Mouse (Mus musculus) cerebellum, postnatal 36 days (tissue): ENCODE results near the gene 1700022I11Rik.

ENCODE experiments used
- DNase-seq, 2 experiments: peaks; one replicate each; pipeline ENCODE4 v3.0.0; 2021 to 2022; ENCODE audit warnings: mixed read lengths in 2 of 2

Gene 1700022I11Rik

DNA sequence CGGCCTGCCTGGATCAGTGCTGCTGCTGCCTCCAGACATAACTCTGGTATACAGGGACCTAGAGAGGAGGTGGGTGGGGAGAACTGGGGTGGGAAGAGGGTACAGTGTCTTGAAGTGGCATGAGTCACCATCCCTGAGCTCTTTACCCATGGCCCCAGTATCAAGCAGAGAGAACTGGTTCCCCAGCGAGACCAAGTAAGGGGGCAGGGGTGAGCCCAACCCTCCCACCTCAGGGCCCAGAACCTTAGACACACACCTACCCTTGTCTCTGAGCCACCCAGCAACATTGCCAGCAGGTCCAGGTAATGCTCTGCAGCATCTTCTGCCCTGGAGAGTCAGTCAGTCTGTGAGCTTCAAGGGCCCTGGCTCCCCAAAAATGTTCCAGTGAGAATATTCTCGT lies 35.5 kb downstream of the 1700022I11Rik start:
- no peak for DNase-seq

DNA sequence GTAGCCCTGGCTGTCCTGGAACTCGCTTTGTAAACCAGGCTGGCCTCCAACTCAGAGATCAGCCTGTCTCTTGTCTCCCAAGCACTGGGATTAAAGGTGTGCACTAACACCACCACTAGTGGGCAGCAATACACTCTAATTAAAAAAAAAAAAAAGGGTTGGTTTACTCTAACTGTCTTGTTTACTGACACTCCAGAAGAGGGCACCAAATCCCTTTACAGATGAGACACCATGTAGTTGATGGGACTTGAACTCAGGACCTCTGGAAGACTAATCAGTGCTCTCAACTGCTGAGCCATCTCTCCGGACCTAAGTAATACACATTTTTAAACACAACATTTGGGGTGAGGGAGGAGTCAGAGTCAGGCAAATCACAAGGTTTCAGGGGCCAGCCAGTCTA lies 36.4 kb downstream of the 1700022I11Rik start:
- DNase-seq: peak; percentile 30 to 35

GRCm38 (mm10) chr4:43010161-43011038 lies 41.0 kb downstream of the 1700022I11Rik start, which contains the start of gene Fancg:
Fancg (minus strand) TSS chr4:43010506.
- DNase-seq: peak; percentile 79

DNA sequence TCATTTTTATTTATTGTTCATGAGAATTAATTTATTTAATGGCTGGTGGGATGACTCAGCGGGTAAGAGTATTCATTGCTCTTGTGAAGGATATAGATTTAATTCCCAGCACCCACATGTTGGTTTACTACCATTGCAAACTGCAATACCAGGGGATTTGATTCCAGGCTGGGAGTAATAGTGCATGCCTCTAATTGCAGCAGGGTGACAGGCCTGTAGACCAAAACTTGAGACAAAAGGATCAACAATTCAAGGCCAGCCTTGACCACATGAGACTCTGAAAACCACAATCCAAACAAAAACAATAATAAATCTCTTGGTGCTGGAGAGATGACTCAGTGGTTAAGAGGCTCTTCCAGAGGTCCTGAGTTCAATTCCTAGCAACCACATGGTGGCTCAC lies 42.7 kb downstream of the 1700022I11Rik start:
- no peak for DNase-seq

GRCm38 (mm10) chr4:43018156-43018555 lies 48.8 kb downstream of the 1700022I11Rik start:
- DNase-seq: no peak

DNA sequence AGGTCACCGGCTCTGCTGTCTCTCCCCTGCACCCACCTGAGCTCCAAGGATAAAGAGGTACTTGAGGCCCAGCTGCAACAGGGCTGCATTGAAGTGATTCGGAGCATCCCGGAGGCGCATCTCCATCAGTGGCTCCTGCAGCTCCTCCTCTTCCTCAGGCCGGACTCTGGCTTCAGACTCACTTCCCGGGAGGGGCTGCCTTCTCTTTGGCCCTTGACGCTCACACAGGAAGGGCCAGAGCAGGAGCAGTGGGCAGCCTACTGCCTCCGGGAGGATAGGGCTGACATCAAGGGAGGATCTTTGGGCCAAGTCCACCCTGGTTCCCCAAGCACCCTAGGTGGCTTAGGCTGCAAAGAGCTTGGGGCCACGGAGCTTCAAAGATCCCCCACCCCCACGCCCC lies 49.8 kb downstream of the 1700022I11Rik start:
- DNase-seq: no peak

GRCm38 (mm10) chr4:43019641-43020465 lies 50.4 kb downstream of the 1700022I11Rik start:
- DNase-seq: no peak

DNA sequence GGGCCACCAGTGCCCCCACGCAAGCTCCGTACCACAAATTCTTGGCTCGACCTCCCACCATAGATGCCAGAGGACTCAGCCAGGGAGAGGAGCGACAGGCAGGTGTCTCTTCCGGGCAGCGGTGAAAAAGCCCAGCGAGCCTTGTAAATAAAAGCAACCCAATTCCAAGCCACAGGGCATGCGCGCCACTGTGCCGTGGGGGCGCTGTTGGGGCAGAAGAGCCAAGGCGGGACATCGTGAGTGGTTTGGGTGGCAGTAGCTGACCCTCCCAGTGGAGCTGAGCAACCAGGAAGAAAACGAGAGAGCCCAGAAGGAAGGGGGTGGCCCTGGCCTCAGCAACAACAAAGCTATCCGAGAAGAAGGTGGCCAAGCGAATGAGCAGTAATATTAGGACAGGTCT lies 51.5 kb downstream of the 1700022I11Rik start:
- DNase-seq: peak in 1 of 2 experiments; percentile 21

DNA sequence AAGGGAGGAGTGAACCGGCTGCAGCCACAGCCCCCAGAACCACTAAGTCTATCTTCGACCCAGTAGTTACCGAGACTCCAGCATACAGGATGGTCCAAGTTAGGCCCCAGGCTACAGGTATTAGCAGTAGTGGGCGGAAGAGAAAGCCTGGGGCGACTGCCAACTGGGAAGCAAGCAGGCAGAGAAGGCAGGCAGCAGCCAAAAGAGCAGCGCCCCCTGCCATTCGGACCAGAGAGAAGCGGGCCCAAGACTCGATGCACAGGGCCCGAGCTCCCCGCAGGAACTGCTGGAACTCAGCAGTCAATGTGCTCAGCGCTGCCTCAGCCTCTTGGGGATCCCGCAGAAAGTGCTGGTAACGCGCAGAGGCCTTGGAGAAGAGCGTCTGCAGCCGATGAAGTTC lies 51.9 kb downstream of the 1700022I11Rik start:
- peak in 1 of 2 experiments; percentile 43 for DNase-seq

GRCm38 (mm10) chr4:43024673-43025072 lies 55.3 kb downstream of the 1700022I11Rik start:
- peak in 1 of 2 experiments; percentile 40 for DNase-seq

- DNase-seq: peak; percentile 97 to 99
Observed at GRCm38 (mm10) chr4:43025084-43025960, 55.9 kb downstream of the 1700022I11Rik start, which contains the start of gene Pigo. Pigo (minus strand) TSS chr4:43025819.

GRCm38 (mm10) chr4:43029121-43029520 lies 59.7 kb downstream of the 1700022I11Rik start:
- DNase-seq: no peak

DNA sequence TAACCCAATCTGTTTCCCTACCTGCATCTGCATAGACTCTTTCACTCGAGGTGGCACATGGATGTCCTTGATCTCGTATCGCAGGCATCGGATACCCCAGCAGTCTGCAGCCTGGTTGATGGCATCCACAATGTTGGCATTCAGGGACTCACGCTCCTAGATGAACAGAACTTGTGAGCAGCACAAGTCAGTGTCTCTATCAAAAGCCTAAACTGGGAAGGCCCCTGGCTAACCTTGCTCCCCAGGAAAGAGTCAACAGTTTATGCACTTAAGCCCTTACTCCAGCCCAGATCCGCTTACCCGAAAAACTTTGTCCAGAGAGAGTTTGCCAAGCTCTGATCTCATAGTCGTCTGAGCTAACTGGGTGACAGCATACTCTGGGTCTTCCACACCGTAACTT lies 60.3 kb downstream of the 1700022I11Rik start:
- no peak for DNase-seq

DNA sequence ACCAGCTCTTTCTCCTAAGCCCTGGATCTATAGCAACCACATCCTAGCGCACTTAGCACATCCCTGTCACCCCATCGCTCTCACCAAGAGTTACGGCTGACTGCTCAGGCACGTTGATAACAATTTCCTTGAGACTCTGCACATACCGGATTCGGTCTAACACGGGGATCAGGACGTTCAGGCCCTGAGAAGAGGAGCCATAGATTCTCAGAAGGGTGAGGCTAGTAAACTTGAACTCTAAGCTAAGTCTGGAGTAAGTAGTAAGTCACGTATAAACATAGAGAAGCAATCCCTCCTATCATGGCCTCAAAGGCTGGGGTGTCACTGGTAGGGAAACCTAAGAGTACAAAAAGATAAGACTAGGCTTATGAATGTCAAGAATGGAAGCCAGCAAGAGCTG lies 60.9 kb downstream of the 1700022I11Rik start:
- DNase-seq: no peak

GRCm38 (mm10) chr4:43030780-43031230 lies 61.4 kb downstream of the 1700022I11Rik start:
- peak in 1 of 2 experiments; percentile 55 for DNase-seq

- peak; percentile 94 for DNase-seq
Observed at GRCm38 (mm10) chr4:43031237-43031995, 62.0 kb downstream of the 1700022I11Rik start, which contains the start of gene Stoml2. Stoml2 (minus strand) TSS chr4:43031710.

DNA sequence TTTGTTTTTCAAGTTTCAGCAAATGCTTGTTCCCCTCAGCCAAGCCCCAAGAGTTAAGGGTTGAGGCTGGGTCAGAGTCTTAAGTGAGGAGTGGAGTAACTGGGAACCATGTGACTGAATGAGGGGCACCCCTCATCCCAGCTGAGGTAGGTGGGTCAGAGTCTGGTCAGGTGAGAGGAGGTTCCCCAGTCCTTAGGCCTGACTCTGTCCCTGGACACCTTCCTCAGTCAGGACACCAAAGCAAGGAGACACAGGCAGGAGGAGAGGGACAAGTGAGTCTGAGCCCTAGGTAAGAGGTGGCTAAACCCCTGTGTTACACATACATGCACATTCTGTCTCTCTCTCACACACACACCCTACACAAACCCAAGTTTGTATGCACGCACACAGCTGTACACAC lies 63.1 kb downstream of the 1700022I11Rik start:
- DNase-seq: no peak
